Mouse (Mus musculus) G1E (cell line): Measurements from ENCODE around the gene Nkap.

Source experiments
- CTCF ChIP-seq: IDR thresholded peaks from 2 replicates; pipeline ENCODE4 v1.5.1; 2012; ENCODE audit warnings: low read depth, low read length, inconsistent platforms, mixed read lengths
- GATA1 ChIP-seq: IDR thresholded peaks from 2 replicates; pipeline ENCODE4 v1.6.1; 2012; ENCODE audit warnings: borderline replicate concordance, low read length, inconsistent platforms, mixed read lengths
- TAL1 ChIP-seq: conservative IDR thresholded peaks from 2 replicates; pipeline ENCODE4 v1.6.1; 2012; ENCODE audit warnings: low read depth, low read length, inconsistent platforms, mixed read lengths

DNA sequence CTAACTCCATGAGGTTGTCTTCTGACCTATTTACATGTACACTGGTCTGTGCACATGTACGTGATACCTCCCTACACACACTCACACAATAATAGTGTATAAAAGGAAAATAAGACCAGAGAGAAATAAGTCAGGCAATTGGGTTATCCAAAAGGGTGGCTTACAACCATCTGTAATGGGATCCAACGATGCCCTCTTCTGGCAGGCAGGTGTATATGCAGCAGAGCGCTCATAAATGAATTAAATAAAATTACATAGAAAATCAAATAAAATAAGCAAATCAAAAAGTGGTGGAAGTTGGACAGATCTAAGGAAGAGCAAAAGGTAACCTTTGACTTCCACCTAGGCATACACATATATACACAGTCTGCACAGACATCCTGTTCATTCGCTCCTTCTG is 31.2 kb downstream of the Nkap start:
- no peak for TF ChIP-seq GATA1
- 0 out of 2 replicates have a peak, but pooled peaks have one; percentile 14 for TF ChIP-seq CTCF
- TF ChIP-seq TAL1: no peak
